Mouse (Mus musculus) CD8-positive naive resting alpha-beta T cell, adult 57 days (primary cell): Measurements from ENCODE around the gene Mapk13. TPM values are rescaled to one million over a fixed set of nuclear protein-coding genes. Genes with fewer than 3 reads are reported as not detected.

Experiments used
- total RNA-seq: library from RNA; stranded (reverse); gene quantifications from one replicate; pipeline ENCODE4 v1.2.4, GENCODE M21; 2023

Gene Mapk13
- total RNA-seq: 0.83 TPM

DNA sequence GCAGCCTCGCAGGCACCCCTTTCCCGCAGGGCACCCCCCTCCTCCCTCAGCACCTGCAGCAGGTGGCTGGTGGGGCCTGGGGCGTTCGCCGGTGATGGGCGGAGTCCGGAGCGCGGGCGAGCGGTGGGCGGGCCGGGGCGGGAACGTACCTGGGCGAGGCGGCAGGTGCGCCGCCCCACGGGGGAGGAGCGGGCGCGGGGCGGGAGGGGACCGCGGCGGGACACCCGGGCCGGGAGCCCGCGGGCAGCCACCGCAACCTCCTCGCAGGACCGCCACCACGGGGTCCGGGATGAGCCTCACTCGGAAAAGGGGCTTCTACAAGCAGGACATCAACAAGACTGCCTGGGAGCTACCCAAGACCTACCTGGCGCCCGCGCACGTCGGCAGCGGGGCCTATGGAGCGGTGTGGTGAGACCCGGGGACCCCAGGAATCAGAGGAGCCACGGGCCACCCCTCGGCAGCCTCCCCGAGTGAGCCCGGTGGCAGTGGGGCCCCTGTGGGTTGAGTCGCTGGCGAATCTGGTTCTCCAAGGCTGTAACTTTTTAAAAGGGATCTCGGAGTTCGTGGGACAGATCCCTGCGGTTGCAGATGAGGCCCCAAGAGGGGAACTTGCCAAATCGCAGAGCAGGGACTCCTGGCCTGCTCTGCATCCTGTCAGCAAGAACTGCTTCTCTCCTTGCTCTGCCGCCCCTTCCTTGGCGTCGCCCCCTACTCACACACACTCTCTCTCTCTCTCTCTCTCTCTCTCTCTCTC, at the start of gene Mapk13:
Mapk13 (plus strand) TSS at position 177 of the 754 bp plus-strand sequence.

DNA sequence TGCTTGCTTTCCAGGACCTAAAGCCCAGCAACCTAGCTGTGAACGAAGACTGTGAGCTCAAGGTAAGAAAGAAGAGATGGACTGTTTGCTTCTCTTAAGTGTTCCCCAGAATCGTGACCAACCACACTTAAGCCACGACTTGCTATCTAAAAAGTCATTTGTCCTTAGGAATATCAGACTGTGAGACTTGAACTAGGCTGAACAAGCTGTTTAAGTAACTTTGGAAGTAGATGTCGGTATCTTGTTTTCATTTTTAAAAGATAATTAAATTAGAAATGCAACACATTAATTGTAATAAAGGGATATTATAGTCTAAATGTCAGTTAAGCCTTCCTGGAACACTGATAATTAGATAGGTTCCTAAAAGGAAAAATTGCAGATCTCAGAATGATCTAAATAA, 43.3 kb upstream of the Mapk13 start, which contains the start of gene AC170998.1:
AC170998.1 (plus strand) TSS at position 301 of the 400 bp plus-strand sequence.

DNA sequence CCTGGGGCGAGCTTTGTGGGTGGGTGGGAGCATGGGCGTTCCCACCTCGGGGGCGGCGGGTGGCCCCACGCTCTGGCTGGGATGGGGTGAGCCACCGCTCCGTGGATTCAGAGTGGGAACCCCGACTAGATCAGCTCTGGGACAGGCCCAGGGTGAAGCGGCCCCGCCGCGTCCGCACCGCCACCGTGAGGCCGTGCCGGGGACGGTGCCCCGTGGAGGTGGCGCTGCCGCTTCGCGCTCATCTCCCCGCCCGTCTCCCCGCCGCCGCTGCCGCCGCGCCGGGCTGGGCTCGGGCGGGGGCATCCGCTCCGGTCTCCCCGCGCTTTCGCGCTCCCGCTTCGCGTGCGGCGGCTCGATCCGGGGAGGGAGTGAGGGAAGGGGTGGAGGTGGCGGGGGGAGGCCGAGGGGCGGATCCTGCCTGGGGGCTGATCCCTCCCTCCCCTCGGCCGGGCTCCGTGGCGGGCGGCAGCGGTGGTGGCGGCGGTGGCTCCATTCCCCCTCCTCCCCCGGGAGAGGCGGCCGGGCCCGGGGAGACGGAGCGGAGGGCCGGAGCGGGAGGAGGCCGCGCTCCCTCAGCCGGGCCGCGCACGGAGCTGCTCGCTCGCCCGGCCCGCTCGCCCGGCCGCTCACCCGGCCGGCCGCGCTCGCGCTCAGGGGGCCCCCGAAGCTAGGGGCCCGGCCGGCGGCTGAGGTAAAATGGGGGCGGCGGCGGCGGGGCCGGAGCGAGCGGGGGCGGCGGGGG, 31.7 kb downstream of the Mapk13 start, which contains the start of gene Brpf3:
Brpf3 (plus strand) TSS at position 420 of the 742 bp plus-strand sequence.

Other genes starting within 250 kb of the Mapk13 start
- gene Armc12, start 238.5 kb upstream of the Mapk13 start, total RNA-seq: not detected
- gene Clpsl2, start 219.9 kb upstream of the Mapk13 start, total RNA-seq: not detected
- 8.8 TPM for gene Clps, start 208.5 kb upstream of the Mapk13 start, total RNA-seq
- gene Lhfpl5, start 193.7 kb upstream of the Mapk13 start, total RNA-seq: not detected
- gene Srpk1, start 146.6 kb upstream of the Mapk13 start, total RNA-seq: 353 TPM
- gene Slc26a8, start 79.1 kb upstream of the Mapk13 start, total RNA-seq: 1.6 TPM
- 97.6 TPM for gene Mapk14, start 78.0 kb upstream of the Mapk13 start, total RNA-seq
- 7.7 TPM for gene AC170998.1, start 43.2 kb upstream of the Mapk13 start, total RNA-seq
- 42.4 TPM for gene Brpf3, start 31.8 kb downstream of the Mapk13 start, total RNA-seq
- not detected for gene Pnpla1, start 89.1 kb downstream of the Mapk13 start, total RNA-seq
- gene 4930539E08Rik, start 146.0 kb downstream of the Mapk13 start, total RNA-seq: 0.64 TPM
- not detected for gene Pxt1, start 174.5 kb downstream of the Mapk13 start, total RNA-seq
- gene Kctd20, start 182.7 kb downstream of the Mapk13 start, total RNA-seq: 47.9 TPM
- 508 TPM for gene Stk38, start 238.7 kb downstream of the Mapk13 start, total RNA-seq